Mouse (Mus musculus) heart, adult 9 months (tissue): ENCODE measurements around the gene Fam131b.

Experiments
- DNase-seq, 2 experiments: peaks; one replicate each; pipeline ENCODE4 v3.0.0; 2022; ENCODE audit warnings: low spot score in 2 of 2

Gene Fam131b

DNA sequence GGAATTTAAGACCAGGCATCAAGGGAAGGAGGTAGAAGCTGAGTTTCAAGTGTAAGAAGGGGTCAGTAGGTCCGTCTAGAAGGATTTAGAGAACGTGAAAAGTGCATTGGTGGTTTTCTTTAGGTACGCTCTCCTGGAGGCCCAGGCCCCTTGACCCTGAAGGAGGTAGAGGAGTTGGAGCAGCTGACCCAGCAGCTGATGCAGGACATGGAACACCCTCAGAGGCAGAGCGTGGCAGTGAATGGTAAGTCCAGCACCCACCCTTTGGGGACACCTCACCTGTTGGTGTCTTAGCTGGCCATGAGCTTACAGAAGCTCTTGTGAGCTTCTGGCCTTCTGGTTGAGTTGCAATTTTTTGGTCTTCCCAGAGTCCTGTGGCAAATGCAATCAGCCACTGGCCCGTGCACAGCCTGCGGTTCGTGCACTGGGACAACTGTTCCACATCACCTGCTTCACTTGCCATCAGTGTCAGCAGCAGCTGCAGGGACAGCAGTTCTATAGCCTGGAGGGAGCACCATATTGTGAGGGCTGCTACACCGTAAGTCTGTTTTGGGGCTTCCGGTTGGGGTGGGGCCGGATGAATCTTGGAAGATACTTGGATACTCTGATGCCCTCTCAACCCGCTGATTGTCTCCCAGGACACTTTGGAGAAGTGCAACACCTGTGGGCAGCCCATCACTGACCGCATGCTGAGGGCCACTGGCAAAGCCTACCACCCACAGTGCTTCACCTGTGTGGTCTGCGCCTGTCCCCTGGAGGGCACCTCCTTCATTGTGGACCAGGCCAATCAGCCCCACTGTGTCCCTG lies 31.6 kb upstream of the Fam131b start:
- no peak for DNase-seq

DNA sequence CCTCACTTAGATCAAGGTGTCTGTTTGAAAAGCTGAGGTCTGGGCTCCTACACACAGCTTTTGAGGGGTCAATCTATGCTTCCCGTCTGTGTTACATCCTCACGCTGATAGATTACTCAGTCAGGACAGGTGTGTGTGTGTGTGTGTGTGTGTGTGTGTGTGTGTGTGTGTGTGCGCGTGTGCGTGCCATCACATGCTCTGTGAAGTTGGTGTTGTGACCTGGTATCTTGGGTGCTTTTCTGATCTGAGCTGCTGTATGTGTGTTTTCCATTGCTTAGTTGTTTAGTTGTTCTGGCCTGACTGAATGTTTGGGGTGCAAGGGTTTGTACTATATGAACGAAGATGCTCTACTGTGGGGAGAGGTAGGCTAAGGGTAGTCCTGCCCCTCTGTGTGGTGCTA lies 30.9 kb upstream of the Fam131b start:
- DNase-seq: no peak

DNA sequence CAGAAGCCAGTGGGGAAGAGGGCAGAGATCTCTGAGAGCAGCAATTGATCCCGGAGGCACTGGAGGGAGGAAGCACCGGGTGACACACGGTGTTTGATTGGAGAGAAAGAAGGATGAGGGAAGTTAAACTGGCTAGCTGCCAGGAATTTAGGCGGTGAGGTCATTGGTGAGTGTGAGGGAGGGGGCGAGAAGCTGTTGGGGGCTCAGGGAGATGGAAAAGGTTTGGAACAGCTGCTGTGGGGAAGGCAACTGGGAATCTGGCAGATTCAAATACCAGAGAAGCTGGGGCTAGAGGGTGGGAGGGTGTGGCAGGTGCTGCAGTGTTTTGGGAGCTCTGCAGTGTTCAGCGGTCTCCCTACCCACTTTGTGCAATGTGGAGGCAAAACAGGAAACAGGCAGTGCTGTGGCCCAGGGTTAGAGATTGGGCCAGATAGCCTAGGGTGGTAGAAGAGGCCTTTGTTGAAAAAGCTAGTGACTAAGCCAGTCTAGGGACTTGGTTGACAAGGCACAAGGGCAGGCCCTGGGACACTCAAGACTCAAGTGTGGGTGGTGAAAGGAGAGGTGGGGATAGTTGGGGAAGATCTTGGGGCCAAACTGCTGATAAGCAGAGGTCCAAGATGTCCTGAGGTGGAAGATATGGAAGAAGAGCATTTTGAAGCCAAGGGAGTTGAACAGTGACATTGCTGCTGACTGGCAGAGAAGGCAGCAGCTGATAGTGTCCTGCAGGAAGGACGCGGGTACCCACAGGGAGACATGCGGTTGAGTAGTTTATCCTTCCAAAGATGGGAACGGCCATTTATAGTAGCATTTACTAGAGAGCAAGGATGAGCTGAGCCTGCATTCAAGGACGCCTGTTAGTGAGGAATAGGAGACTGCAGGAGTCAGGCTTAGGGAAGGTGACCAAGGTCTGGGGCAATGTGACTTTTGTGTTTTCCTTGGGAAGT lies 29.9 kb upstream of the Fam131b start:
- peak in 1 of 2 experiments; percentile 58 for DNase-seq

DNA sequence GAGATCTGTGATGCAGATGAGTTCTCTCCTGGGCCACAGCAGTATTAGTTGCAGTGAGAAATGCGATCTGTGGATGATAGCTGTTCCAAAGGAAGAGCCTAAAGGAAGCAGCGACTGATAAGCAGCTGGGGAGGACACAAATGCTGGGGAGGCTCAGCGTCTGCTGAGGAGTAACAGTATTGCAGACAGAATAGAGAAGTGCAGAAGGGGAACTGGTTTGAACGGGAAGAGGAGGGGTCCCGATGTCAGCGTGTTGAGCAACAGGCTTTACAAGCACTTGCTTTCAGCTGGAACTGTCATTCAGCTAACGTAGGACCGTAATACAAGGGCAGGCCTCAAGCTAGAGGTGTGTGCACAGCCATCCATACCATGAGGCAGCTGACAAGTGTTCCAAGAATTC lies 28.7 kb upstream of the Fam131b start:
- peak in 1 of 2 experiments; percentile 46 for DNase-seq

DNA sequence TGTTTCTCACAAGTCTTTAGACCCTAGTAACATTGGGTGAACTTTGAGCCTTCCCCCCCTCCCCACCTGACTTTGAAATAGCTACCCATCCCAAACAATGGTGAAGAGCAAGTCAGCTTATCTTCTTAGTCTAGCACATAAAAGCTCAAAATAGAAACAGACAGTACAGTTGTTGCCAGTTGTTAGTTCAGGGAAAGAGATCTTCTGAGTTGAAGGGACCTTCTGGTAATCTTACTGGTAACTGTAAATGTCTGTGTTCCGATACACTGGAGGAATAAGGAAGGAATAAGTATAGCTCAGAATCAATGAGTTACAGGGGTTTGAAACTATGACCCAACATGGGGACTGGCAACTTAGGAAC lies 28.0 kb upstream of the Fam131b start:
- DNase-seq: no peak

DNA sequence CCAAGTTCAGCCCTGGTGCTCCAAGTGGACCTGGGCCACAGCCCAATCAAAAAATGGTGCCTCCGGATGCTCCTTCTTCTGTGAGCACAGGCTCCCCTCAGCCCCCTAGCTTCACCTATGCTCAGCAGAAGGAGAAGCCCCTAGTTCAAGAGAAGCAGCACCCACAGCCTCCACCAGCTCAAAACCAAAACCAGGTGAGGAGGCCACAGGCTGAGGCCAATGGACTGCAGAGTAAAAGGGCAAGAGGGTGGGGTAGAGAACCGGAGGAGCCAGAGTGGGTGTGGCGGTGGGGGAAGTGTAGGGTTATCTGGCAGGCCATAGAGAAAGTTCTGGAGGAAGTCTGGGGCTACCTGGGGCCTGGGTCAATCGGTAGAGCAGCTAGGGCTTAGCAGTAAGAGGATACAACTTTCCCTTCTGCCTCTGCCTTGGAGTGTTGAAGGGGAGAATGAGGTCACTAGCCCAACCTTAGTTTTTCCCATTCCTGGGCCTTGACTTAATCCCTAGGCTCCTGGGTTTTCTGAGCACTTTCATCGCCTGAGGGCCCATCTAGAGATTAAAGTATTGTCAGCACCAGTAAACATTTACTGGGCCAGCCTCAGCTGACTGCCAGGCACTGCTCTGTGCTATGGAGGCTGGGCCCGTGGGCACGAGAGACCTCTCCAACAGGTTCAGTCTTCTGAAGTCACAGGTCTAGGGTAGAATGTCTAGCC lies 27.5 kb upstream of the Fam131b start:
- peak in 1 of 2 experiments; percentile 34 for DNase-seq

DNA sequence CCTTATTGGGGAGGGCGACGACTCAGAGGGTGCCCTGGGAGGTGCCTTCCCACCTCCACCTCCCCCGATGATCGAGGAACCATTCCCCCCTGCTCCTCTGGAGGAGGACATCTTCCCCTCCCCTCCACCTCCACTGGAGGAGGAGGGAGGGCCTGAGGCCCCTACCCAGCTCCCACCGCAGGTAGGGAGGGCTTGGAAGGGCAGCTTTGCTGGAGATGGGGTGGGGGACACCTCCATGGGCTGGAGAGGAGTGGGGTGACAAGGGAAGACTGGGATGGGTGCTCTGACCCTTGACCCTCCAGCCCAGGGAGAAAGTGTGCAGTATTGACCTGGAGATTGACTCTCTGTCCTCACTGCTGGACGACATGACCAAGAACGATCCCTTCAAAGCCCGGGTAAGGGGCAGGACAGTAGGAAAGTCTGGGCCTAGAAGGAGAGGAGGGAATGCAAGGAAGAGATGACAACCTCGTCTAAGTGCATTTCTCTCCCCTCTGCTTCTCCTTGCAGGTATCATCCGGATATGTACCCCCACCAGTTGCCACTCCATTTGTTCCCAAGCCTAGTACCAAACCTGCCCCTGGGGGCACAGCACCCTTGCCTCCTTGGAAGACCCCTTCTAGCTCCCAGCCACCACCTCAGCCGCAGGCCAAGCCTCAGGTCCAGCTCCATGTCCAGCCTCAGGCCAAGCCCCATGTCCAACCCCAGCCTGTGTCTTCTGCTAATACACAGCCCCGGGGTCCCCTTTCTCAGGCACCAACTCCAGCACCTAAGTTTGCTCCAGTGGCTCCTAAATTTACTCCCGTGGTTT lies 26.7 kb upstream of the Fam131b start:
- DNase-seq: peak in 1 of 2 experiments; percentile 7

DNA sequence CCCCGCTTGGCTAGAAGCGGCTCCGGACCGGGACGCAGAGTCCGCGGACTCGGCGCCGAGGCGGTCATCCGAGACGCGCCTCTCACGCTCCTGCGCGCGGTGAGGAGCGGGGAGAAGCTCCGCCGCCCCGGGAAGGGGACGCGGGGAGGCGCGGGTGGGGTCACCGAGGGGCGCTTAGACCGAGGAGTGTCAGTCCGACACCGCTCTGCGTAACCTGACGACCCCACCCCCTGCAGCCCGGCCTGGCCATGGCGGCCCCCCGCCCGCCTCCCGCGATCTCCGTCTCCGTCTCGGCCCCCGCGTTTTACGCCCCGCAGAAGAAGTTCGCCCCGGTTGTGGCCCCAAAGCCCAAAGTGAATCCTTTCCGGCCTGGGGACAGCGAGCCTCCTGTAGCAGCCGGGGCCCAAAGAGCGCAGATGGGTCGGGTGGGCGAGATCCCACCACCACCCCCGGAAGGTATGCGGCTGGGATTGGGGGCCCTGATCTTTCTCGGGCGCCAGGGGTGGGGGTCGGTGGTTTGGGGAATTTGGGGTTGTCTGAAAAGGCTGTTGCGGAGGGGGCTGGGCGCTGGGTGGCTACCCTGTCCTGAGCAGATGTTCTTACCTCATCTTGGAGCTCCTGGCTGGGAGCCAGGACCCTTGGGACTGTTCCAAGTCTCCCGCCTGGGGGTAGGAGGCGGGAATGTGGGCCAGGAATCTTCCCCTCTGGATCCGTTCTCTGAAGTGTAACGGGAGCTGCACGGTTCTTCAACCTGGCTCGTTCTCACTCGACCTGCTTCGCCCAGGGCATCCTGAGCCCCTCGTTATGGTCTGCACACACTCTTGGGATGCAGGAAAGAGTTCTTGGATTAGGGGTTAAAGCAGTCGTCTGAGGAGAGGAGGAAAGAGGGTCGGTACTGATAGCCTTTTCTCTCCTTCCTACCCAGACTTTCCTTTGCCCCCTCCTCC lies 25.9 kb upstream of the Fam131b start:
- DNase-seq: peak; percentile 85 to 86

DNA sequence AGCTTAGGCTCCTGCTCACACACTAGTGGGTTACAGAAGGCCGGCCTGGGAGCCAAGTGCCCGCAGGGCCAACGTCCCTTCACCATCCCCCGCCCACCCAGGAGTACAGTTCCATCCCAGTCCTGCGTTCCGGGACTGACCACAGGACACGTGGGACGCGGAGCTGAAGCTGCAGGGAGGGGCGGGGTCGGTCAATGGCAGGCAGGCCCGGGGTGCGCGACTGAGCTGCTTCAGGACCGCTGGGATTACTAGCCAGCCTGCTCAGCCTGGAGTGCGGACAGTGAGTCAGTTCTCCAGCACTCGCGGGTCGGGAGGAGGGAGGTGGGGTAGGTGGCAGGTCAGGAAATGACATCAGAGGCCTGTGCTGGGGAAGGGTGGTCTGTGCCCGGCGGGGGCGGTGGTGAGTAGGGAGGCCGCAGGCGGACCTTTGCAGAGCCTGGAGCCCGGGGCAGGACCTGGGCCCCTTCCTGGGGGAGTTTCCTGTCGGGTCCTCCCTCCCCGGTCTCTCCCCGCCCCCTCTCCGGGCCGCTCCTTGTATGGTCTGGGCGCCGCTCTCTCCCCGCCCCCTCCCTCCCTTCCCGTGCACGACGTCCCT lies 25.1 kb upstream of the Fam131b start, which contains the start of gene Zyx:
Gene Zyx (plus strand): TSS at position 205 of the 595 bp plus-strand sequence.
- DNase-seq: peak; percentile 96 to 98

DNA sequence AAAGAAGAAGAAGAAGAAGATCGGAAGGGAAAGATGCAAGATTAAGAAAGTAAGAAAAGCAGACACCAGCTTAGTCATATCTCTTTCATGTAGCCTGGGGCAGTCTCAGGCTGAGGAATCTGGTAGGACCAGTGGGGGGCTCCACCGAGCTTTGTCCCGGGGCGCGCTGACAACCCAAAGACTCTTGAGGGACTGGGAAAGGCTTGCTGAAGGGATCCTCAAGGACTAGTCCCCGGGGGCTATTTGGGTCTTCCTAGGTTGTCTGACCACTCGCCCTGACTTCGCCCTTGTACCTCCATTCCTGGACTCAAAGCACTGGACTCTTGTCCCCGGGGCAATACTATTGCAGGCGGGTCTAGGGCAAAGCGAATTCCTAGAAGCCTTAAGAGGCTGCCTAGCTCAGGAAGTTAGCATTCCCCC lies 24.6 kb upstream of the Fam131b start:
- peak; percentile 83 to 88 for DNase-seq

DNA sequence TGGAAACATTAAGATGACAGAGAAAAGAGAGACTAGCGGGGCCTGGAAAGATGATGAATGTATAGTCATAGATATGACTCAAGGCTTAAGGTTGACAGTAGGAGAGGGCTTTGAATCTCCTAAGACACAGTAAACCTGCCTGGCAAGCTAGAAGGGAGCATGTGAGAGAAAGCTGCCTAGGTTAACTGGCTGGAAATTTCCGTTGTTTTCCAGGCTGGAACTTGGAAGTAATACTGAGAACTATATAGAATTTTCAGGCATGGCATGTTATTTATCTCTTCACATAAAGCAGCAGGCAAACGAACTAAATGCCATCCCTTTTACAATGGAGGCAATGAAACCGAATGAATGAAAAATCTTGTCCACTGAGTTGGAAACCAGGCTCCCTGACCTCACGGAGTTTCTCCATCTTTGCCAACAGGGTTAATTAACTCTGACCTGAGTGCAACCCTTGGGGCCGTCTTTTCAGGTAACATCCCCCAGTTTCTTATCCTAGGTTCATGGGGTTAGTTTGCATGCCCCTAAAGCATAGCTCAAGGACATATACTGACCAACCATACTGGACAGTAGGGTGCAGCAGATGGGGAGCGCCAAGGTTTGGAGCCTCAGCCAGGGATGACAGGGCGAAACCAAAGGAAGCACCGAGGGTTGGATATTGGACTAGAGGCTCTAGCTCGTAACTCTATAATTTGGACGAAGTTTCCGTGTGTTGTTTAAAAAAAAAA lies 24.0 kb upstream of the Fam131b start:
- no peak for DNase-seq

DNA sequence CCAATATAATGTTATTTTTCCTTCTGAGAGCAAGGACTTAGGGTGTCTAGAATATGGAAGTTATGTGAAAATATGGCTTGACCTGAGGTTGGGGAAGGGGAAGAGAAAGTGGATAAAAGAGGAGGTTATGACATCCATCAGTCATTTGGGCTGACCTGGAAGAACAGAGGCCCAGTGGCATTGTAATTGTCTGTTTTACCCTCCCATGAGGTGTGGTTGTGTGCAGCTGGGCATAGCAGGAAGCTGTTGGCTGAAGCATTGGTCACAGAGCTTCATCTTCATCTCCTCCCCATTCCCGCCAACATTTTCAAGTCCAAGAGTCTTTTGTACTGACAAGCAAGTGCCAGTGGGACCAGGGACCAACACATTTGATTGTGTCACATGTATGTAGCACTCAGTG lies 19.8 kb upstream of the Fam131b start:
- DNase-seq: no peak

DNA sequence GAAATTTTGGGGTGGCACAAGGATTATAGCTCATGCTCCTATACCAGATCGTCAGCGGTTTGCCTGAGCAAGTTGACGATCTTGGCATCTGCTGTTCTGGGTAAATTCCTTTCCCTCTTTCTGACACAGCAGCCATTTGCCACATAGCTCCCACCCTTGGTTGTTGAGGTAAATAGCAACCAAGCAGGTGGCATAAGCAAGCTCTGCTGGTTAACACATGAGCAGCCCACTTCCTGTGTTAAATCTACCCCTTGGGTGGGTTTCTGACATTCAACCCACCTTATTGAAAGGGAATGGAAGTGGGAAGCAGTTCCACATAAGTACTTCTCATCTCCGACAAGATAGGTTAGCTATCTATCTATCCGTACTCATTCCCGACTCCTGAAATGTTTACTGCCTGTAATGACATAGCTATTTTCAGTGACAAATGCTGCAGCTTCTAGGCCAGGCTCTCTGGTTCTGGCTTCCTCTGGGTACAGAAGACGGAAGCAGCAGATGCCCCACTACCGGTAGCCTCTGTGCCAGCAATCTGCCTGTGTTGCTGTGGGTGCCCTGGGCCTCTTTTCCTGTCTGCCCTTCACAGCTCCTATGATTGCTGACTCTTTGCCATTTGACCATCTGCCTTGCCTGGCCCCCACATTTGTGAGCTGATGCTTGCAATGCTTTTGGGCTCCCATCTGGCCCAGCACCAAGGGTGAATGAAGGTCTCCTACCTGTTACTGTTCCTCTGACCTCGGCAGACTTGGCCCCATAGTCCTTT lies 19.1 kb upstream of the Fam131b start:
- no peak for DNase-seq

DNA sequence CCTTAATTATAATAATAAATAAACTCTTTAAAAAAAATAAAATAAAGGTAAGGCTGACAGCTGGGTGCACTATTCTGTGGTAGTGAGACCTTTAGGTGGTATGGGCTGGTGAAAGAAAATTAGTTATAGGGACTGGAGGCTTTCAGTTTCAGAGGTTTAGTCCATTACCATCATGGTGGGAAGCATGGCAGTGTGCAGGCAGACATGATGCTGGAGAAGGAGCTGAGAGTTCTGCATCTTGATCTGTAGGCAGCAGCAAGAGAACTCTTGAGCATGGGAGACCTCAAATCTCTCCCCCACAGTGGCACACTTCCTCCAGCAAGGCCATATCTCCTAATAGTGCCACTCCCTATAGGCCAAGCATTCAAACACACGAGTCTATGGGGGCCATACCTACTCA lies 17.7 kb upstream of the Fam131b start:
- no peak for DNase-seq

DNA sequence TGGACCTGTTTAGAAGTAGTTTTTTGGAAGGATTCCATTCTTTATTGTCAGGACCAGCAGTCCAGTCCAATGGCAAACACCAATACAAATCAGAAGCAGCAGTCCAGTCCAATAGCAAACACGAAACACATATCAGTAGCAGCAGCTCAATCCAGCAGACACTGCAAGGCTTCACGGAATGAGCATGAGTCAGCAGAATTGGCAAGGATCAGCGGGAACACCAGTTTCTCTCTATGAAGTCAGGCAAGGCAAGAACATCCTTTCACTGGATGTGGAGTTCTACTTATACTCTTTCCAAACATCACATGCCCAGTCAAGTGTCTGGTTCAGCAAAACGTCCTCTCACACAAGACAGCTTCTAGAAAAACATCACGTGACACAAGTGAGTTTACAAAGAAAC lies 15.5 kb upstream of the Fam131b start:
- no peak for DNase-seq

DNA sequence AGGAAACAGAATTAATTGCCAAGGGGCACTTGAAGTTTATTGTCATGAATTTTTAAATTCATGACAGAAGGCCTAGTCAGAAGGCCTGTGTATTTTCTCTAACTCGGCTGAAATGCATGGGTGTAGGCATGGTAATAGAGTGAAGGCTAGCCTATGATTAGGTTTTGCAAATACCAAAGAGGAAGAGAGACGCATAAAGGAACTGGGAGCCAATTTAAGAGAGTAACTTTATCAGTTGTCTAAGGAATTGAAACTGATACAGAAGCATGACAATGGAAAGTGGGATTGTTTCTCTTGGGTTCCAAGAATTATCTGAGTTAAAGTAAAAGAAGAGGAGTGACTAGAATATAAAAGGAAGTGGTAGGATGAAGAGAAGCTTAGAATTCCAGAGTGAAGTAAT lies 14.7 kb upstream of the Fam131b start:
- DNase-seq: no peak

DNA sequence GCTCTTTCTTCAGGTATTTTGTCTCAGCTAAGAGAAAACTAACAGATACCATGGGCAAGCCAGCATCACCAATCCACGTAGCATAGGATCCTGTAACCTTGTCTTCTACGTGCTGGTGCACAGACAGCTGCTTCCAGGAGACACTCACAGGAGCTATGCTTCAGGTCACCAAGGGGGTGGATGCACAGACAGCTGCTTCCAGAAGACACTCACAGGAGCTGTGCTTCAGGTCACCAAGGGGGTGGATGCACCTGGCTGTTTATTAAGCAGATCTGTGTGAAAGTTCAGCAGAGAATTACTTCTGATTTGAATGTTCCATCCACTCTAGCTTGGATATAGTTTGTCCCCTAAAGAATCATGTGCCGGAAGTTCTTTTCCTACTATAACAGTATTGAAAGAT lies 6.5 kb upstream of the Fam131b start:
- no peak for DNase-seq

DNA sequence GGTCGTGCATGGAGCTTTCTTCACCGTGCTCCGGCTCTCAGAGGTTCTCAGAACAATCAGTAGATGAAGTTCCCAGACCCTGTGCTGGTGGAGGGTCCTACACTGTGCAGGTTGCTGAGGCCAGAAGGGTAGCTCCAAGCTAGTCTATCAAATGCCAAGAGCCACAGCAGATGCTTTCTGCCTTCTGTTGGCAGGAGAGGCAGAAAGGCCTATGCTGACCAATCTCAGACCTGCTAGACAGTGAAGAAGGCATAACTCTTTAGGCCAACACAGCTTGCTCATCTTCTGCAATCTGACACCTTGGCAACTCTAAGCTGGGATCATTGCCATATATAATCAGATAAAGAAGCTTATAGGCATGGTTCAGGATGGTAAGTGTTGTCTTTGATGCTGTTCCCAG lies 5.8 kb upstream of the Fam131b start:
- DNase-seq: no peak
